Mouse (Mus musculus) activated CD4-positive, CD25-positive, alpha-beta regulatory T cell (primary cell): ENCODE results near the gene Vmn2r44. TPM values are rescaled to one million over a fixed set of nuclear protein-coding genes. Genes with fewer than 3 reads are reported as not detected.

Source experiments
- polyA plus RNA-seq, 2 experiments: library from polyadenylated mRNA; unstranded; fragments of 100-300 nt; shearing (Covaris generic); gene quantifications; one replicate each; pipeline ENCODE4 v1.2.1; 2017

The Vmn2r44 gene
- polyA plus RNA-seq = under 1 TPM in 1 of 2 experiments, not detected in 1; 0.09 TPM

GRCm38 (mm10) chr7:8383233-8383632 is at the start of gene Vmn2r44:
Gene Vmn2r44 (minus strand): TSS chr7:8383333.

Other genes with a start within 250 kb of the Vmn2r44 start
- gene Vmn2r41, start 221.7 kb downstream of the Vmn2r44 start, polyA plus RNA-seq = not detected
- gene Vmn2r42, start 183.0 kb downstream of the Vmn2r44 start, polyA plus RNA-seq = under 1 TPM in 1 of 2 experiments, not detected in 1; 0.11 TPM
- gene Vmn2r43, start 122.7 kb downstream of the Vmn2r44 start, polyA plus RNA-seq = under 1 TPM in 1 of 2 experiments, not detected in 1; 0.07 TPM
- gene Vmn2r45, start 105.7 kb upstream of the Vmn2r44 start, polyA plus RNA-seq = under 1 TPM in 1 of 2 experiments, not detected in 1; 0.06 TPM